Mouse (Mus musculus): ENCODE results near the gene Fam43b. TPM values are rescaled to one million over a fixed set of nuclear protein-coding genes. Genes with fewer than 3 reads are reported as not detected.

Gene Fam43b
- total and polyA plus RNA-seq, 3 experiments = not detected

GRCm38 (mm10) chr4:138393703-138394102, 2.6 kb downstream of the Fam43b start:
- no peaks in the 10 kb centered on the region for H3K4me1 ChIP-seq (ENCODE audit: control insufficient read depth in 1 of 2, insufficient read depth in 2 of 2)
- dilution Hi-C loops (cut with MboI; ENCODE audit: extremely low pct_ligation_motif_present, extremely low pct_unique_long_range_greater_than_20kb, low sequenced_read_pairs) = no loop called here
- peaks cover 18% of the 10 kb centered on the region for H3K9me3 ChIP-seq (replicated peaks; ENCODE audit: low read length)
- H3K79me2 ChIP-seq (replicated peaks; ENCODE audit: control insufficient read depth, extremely low read depth, insufficient read depth, poor library complexity, severe bottlenecking) = no peaks in the 10 kb centered on the region
- no peak overlapping the region for H3K4me2 ChIP-seq (ENCODE audit: insufficient read depth, low read depth, poor library complexity, severe bottlenecking)
- H3K27me3 ChIP-seq (replicated peaks) = peaks cover 53% of the 10 kb centered on the region
- no peak overlapping the region for H3K4me3 ChIP-seq (replicated peaks in 1 of 3; ENCODE audit: low read depth in 2 of 3, low read length in 2 of 3, poor library complexity in 1 of 3)
- no peaks in the 10 kb centered on the region for H3K36me3 ChIP-seq (replicated peaks in 1 of 2; ENCODE audit: control insufficient read depth in 1 of 2, insufficient read depth in 1 of 2, low read length in 1 of 2)
- in situ Hi-C loops (cut with MboI; ENCODE audit: low pct_ligation_motif_present, low pct_unique_long_range_greater_than_20kb, low sequenced_read_pairs) = no loop called here
- no peak overlapping the region for H3K9ac ChIP-seq (ENCODE audit: insufficient read depth, low read depth)
- H3K27ac ChIP-seq (ENCODE audit: insufficient read depth, low read depth) = no peak overlapping the region
- no peak for DNase-seq (ENCODE audit: extremely low read depth)
- TF ChIP-seq USF1 (IDR thresholded peaks at IDR 0.05; ENCODE audit: low read depth, low read length) = no peak
- TF ChIP-seq ZNF384 (IDR thresholded peaks at IDR 0.05; ENCODE audit: low read depth, low read length) = no peak
- TF ChIP-seq BHLHE40 (IDR thresholded peaks at IDR 0.05; ENCODE audit: low read depth, low read length) = no peak
- no peak for TF ChIP-seq ETS1 (conservative IDR thresholded peaks at IDR 0.05; ENCODE audit: low read depth, low read length)
- TF ChIP-seq NRF1 (IDR thresholded peaks at IDR 0.05; ENCODE audit: low read depth, low read length) = no peak
- TF ChIP-seq UBTF (IDR thresholded peaks at IDR 0.05; ENCODE audit: low read depth, low read length) = no peak
- no peak for TF ChIP-seq ZMIZ1 (IDR thresholded peaks at IDR 0.05; ENCODE audit: low read depth, low read length)
- no peak for TF ChIP-seq GABPA (IDR thresholded peaks at IDR 0.05; ENCODE audit: insufficient replicate concordance, low read depth, low read length)
- TF ChIP-seq SIN3A (IDR thresholded peaks at IDR 0.05; ENCODE audit: low read length) = no peak
- TF ChIP-seq JUND (conservative IDR thresholded peaks at IDR 0.05; ENCODE audit: low read depth, low read length) = no peak
- no peak for TF ChIP-seq ZC3H11A (IDR thresholded peaks at IDR 0.05; ENCODE audit: low read depth, low read length)
- TF ChIP-seq TCF12 (IDR thresholded peaks at IDR 0.05; ENCODE audit: low read depth, low read length) = no peak
- no peak for TF ChIP-seq KAT2A (IDR thresholded peaks at IDR 0.05; ENCODE audit: insufficient replicate concordance, low read length)
- no peak for TF ChIP-seq CHD2 (IDR thresholded peaks at IDR 0.05; ENCODE audit: low read length)
- no peak for TF ChIP-seq POLR2A (IDR thresholded peaks at IDR 0.05; ENCODE audit: low read depth, low read length)
- TF ChIP-seq MEF2A (IDR thresholded peaks at IDR 0.05; ENCODE audit: borderline replicate concordance, low read depth, low read length) = no peak
- TF ChIP-seq E2F4 (IDR thresholded peaks at IDR 0.05; ENCODE audit: insufficient replicate concordance, low read depth, low read length) = no peak
- TF ChIP-seq USF2 (conservative IDR thresholded peaks at IDR 0.05; ENCODE audit: low read depth, low read length) = no peak
- no peak for TF ChIP-seq ELF1 (IDR thresholded peaks at IDR 0.05; ENCODE audit: low read depth, low read length)
- TF ChIP-seq MAZ (IDR thresholded peaks at IDR 0.05; ENCODE audit: low read depth, low read length) = no peak

DNA sequence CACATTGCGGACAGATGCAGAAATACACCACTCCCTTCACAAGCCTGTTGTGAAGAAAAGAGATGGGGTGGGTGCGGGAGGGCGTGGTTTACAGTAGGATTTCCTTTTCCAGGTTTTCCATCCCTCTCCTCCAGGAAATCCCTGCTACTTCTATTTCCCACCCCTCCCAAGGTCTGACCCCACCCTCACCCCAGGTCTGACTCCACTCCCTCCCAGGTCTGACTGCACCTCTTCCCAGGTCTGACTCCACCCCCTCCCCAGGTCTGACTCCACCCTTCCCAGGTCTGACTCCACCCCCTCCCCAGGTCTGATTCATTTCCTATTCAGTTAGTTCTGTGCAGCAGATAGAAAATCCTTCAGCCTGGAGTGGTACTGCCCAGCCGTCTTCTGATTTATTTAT, 12.5 kb downstream of the Fam43b start:
- Histone ChIP-seq H3K36me3 (replicated peaks in 1 of 2; ENCODE audit: control insufficient read depth in 1 of 2, insufficient read depth in 1 of 2, low read length in 1 of 2) (no peaks in the 10 kb centered on the region), H3K4me3 (replicated peaks in 1 of 3; ENCODE audit: low read depth in 2 of 3, low read length in 2 of 3, poor library complexity in 1 of 3) (no peak overlapping the region), H3K27me3 (replicated peaks) (peaks cover 86% of the 10 kb centered on the region), H3K4me2 (ENCODE audit: insufficient read depth, low read depth, poor library complexity, severe bottlenecking) (no peak overlapping the region), H3K9ac (ENCODE audit: insufficient read depth, low read depth) (no peak overlapping the region), H3K27ac (ENCODE audit: insufficient read depth, low read depth) (no peak overlapping the region), H3K4me1 (ENCODE audit: control insufficient read depth in 1 of 2, insufficient read depth in 2 of 2) (no peaks in the 10 kb centered on the region), H3K9me3 (replicated peaks; ENCODE audit: low read length) (peaks cover 4% of the 10 kb centered on the region), H3K79me2 (replicated peaks; ENCODE audit: control insufficient read depth, extremely low read depth, insufficient read depth, poor library complexity, severe bottlenecking) (no peaks in the 10 kb centered on the region)
- no peak for DNase-seq (ENCODE audit: extremely low read depth)
- TF ChIP-seq MAFK (IDR thresholded peaks at IDR 0.05; ENCODE audit: insufficient replicate concordance, low read length) (no peak), ETS1 (conservative IDR thresholded peaks at IDR 0.05; ENCODE audit: low read depth, low read length) (no peak), SMC3 (IDR thresholded peaks at IDR 0.05; ENCODE audit: low read depth, low read length) (no peak), SIN3A (IDR thresholded peaks at IDR 0.05; ENCODE audit: low read length) (no peak), MXI1 (IDR thresholded peaks at IDR 0.05; ENCODE audit: low read depth, low read length) (no peak), PAX5 (IDR thresholded peaks at IDR 0.05; ENCODE audit: low read length) (no peak)
- in situ Hi-C loops (cut with MboI; ENCODE audit: low pct_ligation_motif_present, low pct_unique_long_range_greater_than_20kb, low sequenced_read_pairs) (no loop called here), dilution Hi-C loops (cut with MboI; ENCODE audit: extremely low pct_ligation_motif_present, extremely low pct_unique_long_range_greater_than_20kb, low sequenced_read_pairs) (no loop called here)

Data from CH12.LX (cell line).